Mouse (Mus musculus) adrenal gland, postnatal 14 days (tissue): ENCODE measurements around the gene Tenm2. TPM values are rescaled to one million over a fixed set of nuclear protein-coding genes. Genes with fewer than 3 reads are reported as not detected.

Experiments used
- DNase-seq: peaks from one replicate; pipeline ENCODE4 v3.0.0; 2021; ENCODE audit warnings: mixed read lengths
- total RNA-seq: library from RNA; stranded (reverse); gene quantifications from 2 replicates; pipeline ENCODE4 v1.2.3, GENCODE M21; 2021

The Tenm2 gene
- total RNA-seq, 1 experiment from 2014 or later: 0.41 TPM

DNA sequence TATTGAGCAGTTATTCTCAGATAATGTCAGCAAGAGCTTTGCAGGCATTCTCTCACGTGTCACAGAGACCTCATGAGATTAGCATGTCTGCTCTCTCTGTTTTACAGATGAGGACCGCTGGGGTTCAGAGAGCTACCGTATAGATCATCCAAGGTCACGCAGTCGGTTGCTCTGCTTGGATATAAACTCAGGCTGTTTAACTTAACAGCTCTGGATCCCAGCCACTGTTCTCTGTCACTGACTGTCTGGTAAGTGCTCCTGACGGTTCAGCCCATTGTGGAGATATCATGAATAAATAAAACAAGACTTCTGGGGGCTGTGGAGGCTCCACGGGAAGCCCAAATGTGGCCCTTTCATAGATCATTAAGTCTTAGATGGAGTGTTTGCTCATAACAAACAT is 754.2 kb downstream of the Tenm2 start:
- DNase-seq: no peak

- no peak for DNase-seq
These were observed 754.7 kb downstream of the Tenm2 start for GRCm38 (mm10) chr11:36481086-36481485.

GRCm38 (mm10) chr11:36469811-36470551 is 765.8 kb downstream of the Tenm2 start:
- no peak for DNase-seq

GRCm38 (mm10) chr11:36458451-36458850 is 777.3 kb downstream of the Tenm2 start:
- DNase-seq: no peak

DNA sequence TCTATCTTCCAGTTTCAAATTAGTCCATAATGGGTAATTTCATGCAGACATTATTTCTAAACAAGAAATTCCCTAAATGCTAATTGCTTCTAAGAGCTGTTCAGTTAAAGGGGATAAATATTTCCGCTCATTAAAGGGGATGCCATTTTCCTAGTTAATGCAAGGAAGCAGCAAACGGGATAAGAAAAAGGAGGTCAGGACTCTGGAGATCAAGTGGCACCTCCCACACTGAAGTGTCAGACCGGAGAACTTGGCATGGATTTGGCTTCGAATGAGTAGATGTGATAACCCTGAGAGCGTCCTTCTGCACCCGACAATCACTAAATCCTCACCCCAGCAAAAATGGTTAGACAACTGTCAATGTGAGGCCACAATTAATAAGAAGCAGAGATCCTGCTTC is 781.7 kb downstream of the Tenm2 start:
- no peak for DNase-seq

- DNase-seq: no peak
These were observed 783.3 kb downstream of the Tenm2 start for GRCm38 (mm10) chr11:36452436-36452835.

- peak; percentile 28 for DNase-seq
These were observed 789.4 kb downstream of the Tenm2 start for GRCm38 (mm10) chr11:36446351-36446750.

DNA sequence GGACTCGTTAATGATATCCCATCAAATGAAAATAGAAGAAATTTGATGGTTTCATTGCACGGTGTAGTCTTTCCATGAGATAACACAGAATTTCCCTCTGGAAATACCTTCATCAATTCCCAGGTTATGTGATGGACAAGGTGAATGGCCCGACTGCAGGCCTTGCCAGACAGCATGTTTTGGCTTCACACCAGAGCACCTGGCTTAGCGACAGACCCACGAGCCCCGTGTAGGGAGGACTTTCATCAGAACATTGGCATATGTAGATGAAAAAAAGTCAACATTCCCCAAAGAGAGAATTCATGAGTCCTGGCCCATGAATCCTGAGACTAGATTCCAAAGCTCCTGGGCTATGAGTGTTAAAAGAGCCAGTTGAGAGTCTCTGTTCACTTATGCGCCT is 791.9 kb downstream of the Tenm2 start:
- DNase-seq: no peak

DNA sequence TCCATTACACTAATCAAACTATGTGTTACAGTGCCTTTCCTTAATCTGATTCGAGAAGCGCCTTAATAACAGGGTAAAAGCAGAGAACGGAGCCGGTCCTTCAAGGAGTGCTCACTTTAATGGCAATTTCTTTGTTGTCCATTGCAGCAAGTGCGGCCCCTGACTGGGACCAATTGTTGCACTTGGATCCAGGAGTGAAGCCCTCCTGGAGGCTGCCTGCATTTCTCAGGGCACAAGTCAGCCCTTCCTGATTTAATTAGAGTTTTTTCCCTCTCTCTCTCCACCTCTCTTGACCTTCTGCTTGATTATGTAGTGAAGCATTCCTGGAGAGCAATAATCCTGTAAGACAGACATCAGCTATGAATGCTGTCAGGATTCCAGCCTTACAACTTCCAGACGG is 794.0 kb downstream of the Tenm2 start:
- DNase-seq: no peak

DNA sequence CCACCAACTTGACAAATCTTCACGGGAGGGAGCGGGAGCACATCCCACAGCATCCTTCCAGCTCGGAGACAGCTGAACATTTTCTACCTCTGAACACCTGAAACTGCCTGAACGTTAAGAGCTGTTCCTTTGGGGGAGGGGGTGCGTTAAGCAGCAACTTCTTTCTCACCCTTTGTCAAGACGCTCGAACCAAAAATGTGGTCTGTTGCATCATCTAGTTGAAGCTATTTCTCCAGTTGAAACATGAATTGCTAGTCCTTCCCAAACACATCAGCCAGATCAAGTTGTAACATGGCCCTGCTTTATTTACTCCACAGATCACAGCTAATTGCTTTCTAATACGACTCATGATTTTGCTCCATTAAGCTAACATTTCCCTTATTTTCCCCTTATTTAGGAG is 799.5 kb downstream of the Tenm2 start:
- no peak for DNase-seq

DNA sequence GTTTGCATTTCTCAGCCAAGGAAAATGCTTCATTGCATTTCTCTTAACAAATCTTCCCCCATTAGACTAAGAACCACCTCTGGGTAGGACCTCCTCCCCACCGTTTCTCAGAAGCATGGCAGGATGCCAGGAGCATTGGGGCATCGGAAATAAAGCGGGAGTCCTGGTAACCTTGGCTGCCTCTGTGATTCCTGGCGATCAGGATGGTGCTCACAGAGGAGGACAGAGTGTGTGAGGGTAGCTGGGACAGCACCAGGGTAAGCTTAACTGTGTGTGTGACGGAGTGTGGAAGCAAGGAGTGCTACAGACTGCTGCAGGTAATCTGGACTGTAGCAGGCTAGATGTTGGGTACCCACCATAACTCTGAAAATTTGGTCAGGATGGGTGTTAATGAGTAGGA is 806.8 kb downstream of the Tenm2 start:
- peak; percentile 5 for DNase-seq

- no peak for DNase-seq
These were observed 810.8 kb downstream of the Tenm2 start for GRCm38 (mm10) chr11:36424959-36425358.

DNA sequence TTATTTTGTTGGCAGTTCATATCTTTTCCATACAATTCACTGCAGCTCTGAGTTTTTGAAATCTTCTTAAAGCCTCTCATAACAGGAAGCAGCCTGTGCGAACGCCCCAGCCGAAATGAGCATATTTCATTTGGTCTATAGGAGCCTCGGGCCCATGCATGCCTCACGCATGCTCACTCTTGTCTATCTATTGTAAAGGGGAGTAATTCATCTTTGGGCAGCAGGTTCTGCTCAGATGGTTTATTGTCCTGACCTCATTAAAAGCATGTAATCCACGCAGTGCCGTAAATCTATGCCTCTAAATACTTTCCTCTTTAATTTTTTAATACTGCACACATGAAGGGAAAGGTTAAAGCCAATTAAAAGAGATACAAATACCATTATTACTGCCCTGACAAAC is 815.7 kb downstream of the Tenm2 start:
- DNase-seq: no peak

DNA sequence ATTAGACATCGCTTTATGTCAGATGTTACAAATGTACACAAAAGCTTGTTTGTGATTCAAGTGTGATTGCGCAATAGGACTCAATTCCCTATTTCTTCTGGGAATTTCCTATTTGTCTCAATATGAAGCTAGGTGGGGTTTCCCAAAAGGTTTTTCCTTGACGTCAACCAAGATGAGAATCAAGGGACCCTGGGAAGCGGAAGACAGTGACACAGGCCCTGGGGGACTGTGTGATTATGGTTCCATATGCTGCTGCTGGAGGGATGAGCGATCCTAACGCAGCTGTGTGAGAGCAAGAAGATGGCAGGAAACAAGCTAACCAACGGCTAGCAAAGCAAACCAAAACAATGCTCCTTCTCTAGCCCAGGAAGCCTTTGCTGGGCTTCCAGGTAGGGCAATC is 820.5 kb downstream of the Tenm2 start:
- DNase-seq: no peak

- no peak for DNase-seq
These were observed 824.9 kb downstream of the Tenm2 start for GRCm38 (mm10) chr11:36410881-36411280.

GRCm38 (mm10) chr11:36395803-36396710 is 839.7 kb downstream of the Tenm2 start:
- peak; percentile 9 for DNase-seq

- peak; percentile 9 for DNase-seq
These were observed 851.1 kb downstream of the Tenm2 start for GRCm38 (mm10) chr11:36384696-36385095.

- DNase-seq: no peak
These were observed 864.0 kb downstream of the Tenm2 start for GRCm38 (mm10) chr11:36371814-36372213.

GRCm38 (mm10) chr11:36365067-36365466 is 870.7 kb downstream of the Tenm2 start:
- no peak for DNase-seq

- no peak for DNase-seq
These were observed 871.3 kb downstream of the Tenm2 start for GRCm38 (mm10) chr11:36364441-36364840.

DNA sequence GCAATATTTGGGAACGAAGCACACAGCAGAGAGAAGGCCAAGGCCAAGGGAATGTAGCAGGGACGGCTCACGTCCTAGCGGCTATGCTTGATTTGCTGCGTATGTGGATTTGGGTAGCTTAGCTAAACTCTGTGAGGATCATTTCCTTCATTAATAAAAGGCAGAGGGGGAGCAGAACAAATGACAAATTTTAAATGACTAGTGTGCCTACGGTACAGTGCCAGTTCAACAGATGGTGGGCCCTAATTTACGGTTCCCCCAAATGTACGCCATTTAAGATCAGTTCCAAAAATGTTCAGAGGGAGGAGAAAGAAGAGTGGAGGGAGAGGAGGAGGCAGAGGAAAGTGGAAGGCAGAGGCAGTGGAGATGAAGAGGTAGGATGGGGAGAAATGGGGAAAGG is 873.2 kb downstream of the Tenm2 start:
- DNase-seq: no peak

- DNase-seq: no peak
These were observed 882.5 kb downstream of the Tenm2 start for GRCm38 (mm10) chr11:36353252-36353651.

DNA sequence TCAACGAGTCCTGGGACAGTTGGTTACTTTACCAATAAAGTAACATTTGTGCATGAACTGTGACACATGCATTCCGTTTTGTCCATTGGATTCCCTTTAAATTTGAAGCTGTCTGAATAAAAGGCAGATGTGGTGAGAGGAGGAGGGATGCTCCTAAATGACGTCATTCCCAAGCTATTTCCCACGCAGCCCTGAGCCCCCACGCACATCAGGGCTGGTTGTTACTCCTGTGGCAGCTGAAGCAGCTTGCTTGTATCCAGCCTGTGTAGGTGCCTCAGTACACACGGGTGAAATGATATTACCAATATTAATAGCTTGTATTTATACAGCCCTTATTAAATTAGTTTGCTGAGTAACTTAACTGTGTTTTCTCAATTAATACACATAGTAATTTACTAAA is 884.0 kb downstream of the Tenm2 start:
- DNase-seq: no peak

- DNase-seq: no peak
These were observed 884.4 kb downstream of the Tenm2 start for GRCm38 (mm10) chr11:36351341-36351740.
